In genomic region chr3:104441870-104442283, GRCm38 (mm10) we compare ENCODE assay signal across 8 mouse cellular contexts.
DNase-seq lines count a peak whose midpoint lies in the region; ATAC-seq and TF ChIP-seq lines count a peak whose summit lies in the region.

No protein-coding gene starts in this region.

- H3K36me3 ChIP-seq in G1E (replicated peaks), result no peaks in the 10 kb centered on the region
- H3K36me3 ChIP-seq in lung, embryonic 16.5 days (ENCODE audit: control insufficient read depth, insufficient read depth, low read length), result no peaks in the 10 kb centered on the region

- ATAC-seq in G1E (ENCODE audit: extremely low read depth, insufficient number of reproducible peaks, low FRiP score, poor library complexity, severe bottlenecking), result peak; percentile 49
- peak; percentile 95 to 97 for ATAC-seq in hematopoietic stem cell, adult 5-6 weeks (replicated peaks in 1 of 2; ENCODE audit: insufficient read depth in 1 of 2, low FRiP score in 2 of 2, low TSS enrichment in 1 of 2, low read depth in 1 of 2, poor library complexity in 2 of 2, severe bottlenecking in 2 of 2)
- peak; percentile 93 for ATAC-seq in lung, embryonic 16.5 days (ENCODE audit: low read depth)

- DNase-seq in G1E (ENCODE audit: low spot score), result peak; percentile 45
- DNase-seq in cerebellum, adult 18-20 months, result peak; percentile 95 to 96
- peak; percentile 93 for DNase-seq in forelimb bud, embryonic 11.5 days (ENCODE audit: low read depth, low spot score)
- DNase-seq in layer of hippocampus, adult 9-10 months (ENCODE audit: low spot score), result peak; percentile 93
- DNase-seq in ovary, postnatal 10 days (ENCODE audit: low spot score), result peak; percentile 91
- peak; percentile 87 to 97 for DNase-seq in thymus, postnatal 10 days (ENCODE audit: low spot score in 2 of 2)

- H3K27ac ChIP-seq in lung, embryonic 16.5 days (ENCODE audit: low read length), result peak overlapping the region; percentile 98

- peak overlapping the region; percentile 50 for H3K4me2 ChIP-seq in lung, embryonic 16.5 days (ENCODE audit: low read depth, low read length)

- H3K9ac ChIP-seq in lung, embryonic 16.5 days (ENCODE audit: low read length), result peak overlapping the region; percentile 59

- no peaks in the 10 kb centered on the region for H3K9me3 ChIP-seq in G1E (replicated peaks)
- no peaks in the 10 kb centered on the region for H3K9me3 ChIP-seq in lung, embryonic 16.5 days (ENCODE audit: control insufficient read depth, low read length)

- TF ChIP-seq CTCF in G1E (IDR thresholded peaks at IDR 0.05; ENCODE audit: low read depth, low read length), result peak; percentile 11

- under 1% methylated on average over 15 of the region's 15 CpGs for WGBS in lung, embryonic 16.5 days

- H3K4me1 ChIP-seq in G1E (ENCODE audit: insufficient read depth, low read depth, low read length), result no peaks in the 10 kb centered on the region
- peaks cover 22% of the 10 kb centered on the region for H3K4me1 ChIP-seq in lung, embryonic 16.5 days (replicated peaks; ENCODE audit: control insufficient read depth, insufficient read depth, low read length)

- peaks cover 20% of the 10 kb centered on the region for H3K27me3 ChIP-seq in G1E (ENCODE audit: insufficient read depth, low read length)
- no peaks in the 10 kb centered on the region for H3K27me3 ChIP-seq in lung, embryonic 16.5 days (ENCODE audit: control insufficient read depth, insufficient read depth, low read depth, low read length)

- no peak overlapping the region; the same call in 1 of the 2 replicates for H3K4me3 ChIP-seq in G1E (ENCODE audit: low read depth, low read length)
- H3K4me3 ChIP-seq in lung, embryonic 16.5 days (ENCODE audit: low read length), result peak overlapping the region; percentile 28

Comparison
In these comparisons a context has a peak if more than half of its experiments do, and no peak if none do; other contexts are left out.
1. DNase-seq: peak in every context shown above with its lines; median percentile 96 in cerebellum, adult 18-20 months; 93 in forelimb bud, embryonic 11.5 days; 93 in layer of hippocampus, adult 9-10 months; 92 in thymus, postnatal 10 days; 91 in ovary, postnatal 10 days; 45 in G1E.